Mouse (Mus musculus) olfactory bulb, adult 2 months (tissue): Measurements from ENCODE around the gene Rab8b.

Source experiments
- CTCF ChIP-seq: fragments of 200-500 bp; IDR thresholded peaks from 2 replicates; pipeline ENCODE4 v1.5.1; 2012; ENCODE audit warnings: low read depth, mild to moderate bottlenecking, low read length, moderate library complexity; ENCODE audit not compliant: insufficient read depth
- POLR2A ChIP-seq: fragments of 200-500 bp; IDR thresholded peaks from 2 replicates; pipeline ENCODE4 v1.6.1; 2012; ENCODE audit warnings: mild to moderate bottlenecking, low read depth, low read length, moderate library complexity; ENCODE audit not compliant: insufficient read depth

DNA sequence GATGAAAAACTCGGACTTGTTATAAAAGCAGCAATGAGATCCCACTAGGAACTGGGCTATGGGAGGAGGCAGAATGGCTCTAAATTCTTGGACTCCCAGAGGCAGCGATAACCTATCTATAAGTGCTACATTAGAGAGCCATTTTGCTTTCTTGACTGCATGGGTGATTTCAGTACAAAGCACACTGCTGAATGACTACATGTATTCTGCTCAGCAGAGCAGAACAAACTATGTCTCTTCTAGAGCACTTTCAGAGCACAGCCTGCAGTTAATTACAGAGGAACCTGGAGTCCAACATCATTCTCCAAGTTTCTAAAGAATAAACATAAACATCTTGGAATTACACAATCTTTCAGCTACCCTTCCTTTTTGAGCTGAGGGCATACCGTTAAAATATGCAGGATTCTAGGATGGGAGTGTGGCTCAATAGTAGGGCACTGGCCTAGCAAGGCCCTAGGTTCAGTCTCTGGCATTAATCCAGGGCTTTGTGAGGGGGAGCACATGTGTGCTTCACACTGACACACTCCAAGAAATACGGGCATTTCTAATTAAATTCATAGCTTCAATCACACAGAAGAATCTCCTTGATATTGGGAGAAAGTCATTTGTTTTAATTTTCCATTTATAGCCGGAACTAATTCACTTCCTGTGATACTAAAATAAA, 58.3 kb downstream of the Rab8b start:
- TF ChIP-seq POLR2A (no peak), CTCF (no peak)
